Mouse (Mus musculus): ENCODE data around the gene Cradd.

GRCm38 (mm10) chr10:95145204-95145926 lies 178.6 kb downstream of the Cradd start:
- TF ChIP-seq CTCF (IDR thresholded peaks at IDR 0.05; ENCODE audit: low read depth, low read length) (no peak), POLR2A (IDR thresholded peaks at IDR 0.05; ENCODE audit: extremely low read depth, insufficient read depth, low read length) (no peak)

Data from liver, adult 2 months (tissue).